Mouse (Mus musculus): Measurements from ENCODE around the gene Tmem201. TPM values are rescaled to one million over a fixed set of nuclear protein-coding genes. Genes with fewer than 3 reads are reported as not detected.

The Tmem201 gene
- total RNA-seq, 2 experiments from 2014 or later: 64.8 to 69.1 TPM

DNA sequence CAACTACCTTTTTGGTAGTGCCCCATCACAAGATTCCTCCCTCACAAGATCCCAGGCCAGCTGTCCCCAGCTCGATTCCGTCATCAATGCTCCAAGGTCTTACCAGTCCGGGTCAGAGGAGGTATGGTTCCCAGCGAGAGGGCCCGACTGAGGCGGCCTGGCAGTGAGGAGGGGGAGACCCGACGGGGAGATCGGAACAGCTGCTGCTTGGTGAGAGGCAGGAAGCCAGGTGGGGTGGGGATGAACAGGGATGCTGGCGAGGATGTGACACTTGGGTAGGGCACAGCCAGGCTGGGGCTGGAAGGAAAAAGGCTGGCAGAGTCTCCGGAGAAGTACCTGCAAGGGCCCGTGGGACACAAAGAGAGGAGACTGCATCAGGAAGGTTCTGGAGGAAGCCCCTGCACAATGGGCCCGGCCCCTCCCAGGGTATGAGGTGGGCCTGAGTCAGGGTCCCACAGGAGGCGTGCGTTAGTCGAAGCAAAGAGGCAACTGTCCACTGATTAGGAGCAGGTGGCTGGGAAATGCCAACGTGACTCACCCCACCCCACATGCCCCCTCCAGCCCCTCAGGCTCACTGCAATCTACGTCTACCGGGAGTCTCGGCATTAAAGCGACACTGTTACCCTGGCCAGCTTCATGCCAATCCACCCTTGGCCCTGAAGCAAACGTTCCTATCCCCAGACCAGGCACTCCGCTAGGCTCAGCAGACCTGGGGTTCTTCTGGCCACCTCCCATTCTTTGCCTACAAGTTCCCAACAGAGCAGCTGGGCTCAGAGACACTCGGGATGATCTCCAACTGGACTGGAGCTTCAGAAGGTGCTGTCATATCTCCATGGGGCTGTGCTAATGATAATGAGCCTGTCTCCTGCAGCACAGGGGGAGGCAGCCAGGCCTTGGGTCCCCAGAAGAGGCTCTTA is 15.5 kb downstream of the Tmem201 start:
- no peak for DNase-seq (ENCODE audit: low spot score in 2 of 2)

DNA sequence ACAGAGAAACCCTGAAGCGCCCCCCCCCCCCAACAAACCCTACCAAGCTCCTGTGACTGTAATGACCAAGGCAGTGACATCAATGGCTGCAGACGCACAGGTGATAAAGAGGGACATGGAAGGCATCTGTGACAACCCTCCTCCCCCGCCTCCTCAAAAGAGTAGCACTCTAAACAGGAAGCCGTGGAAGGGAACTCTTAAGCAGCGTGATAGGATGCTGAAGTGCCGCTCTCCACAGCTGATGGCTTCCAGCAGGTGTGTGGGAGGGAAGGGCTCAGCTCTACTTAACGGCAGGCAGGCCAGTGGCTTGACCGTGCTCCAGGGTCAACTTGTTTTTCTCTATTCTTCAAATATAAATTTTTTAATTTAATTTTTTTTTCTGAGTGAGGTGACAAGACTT is 16.7 kb downstream of the Tmem201 start:
- no peak for DNase-seq (ENCODE audit: low spot score in 2 of 2)

DNA sequence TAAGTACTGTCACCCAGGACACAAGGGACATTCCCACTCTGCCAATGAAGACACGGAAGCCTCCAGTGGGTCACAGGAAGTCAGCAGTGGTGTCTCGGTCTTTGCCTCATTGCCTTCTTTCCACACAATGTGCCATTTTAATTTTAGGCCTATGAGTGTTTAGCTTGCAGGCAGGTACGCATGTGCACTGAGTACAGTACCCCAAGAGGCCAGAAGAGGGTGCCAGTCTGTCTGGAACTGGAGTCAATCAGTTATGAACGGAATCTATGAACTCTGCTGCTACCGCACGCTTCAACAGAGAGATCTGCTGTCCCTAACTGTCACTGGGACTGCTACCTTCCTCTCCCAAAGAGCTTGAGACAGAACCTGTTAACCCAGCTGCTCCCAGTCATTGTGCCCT is 18.2 kb downstream of the Tmem201 start:
- DNase-seq (ENCODE audit: low spot score in 2 of 2): peak in 1 of 2 experiments; percentile 63

DNA sequence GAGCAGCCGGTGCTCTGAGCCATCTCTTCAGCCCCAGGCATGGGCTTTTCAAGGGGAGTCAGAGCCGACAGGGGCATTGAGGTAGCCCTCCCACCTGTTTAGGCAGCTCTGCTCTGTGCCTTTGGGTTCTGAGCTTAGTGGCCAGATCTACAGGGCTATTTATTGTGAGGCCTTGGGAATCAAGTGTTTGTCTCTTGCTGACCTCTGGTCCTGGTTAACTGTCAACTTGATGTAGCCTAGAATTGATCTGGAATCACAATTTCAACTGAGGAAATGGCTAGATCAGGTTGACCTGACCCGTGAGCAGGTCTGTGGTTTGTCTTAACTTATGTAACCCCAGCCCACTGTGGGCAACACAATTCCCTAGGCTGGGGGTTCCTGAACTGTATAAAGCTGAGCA is 23.3 kb downstream of the Tmem201 start:
- no peak for DNase-seq (ENCODE audit: low spot score in 2 of 2)

DNA sequence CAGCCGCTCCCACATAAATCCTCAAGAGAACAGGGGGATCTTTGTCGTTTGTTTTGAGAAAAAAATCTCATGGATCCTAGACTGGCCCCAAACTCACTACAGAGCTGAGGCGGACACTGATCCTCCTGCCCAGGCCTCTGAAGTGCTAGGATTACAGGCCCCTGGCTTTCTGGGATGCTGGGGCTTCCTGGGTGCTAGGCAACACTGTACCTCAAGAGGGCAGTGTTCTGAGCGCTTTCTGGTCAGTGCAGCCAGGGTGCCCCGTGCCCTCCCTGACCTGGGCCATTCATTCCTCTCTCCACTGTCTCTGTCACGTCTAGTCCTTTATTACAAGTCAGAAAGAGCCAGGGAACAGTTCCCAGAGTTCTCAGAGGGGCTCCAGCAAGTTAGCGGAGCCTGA is 25.9 kb downstream of the Tmem201 start:
- DNase-seq (ENCODE audit: low spot score in 2 of 2): no peak

DNA sequence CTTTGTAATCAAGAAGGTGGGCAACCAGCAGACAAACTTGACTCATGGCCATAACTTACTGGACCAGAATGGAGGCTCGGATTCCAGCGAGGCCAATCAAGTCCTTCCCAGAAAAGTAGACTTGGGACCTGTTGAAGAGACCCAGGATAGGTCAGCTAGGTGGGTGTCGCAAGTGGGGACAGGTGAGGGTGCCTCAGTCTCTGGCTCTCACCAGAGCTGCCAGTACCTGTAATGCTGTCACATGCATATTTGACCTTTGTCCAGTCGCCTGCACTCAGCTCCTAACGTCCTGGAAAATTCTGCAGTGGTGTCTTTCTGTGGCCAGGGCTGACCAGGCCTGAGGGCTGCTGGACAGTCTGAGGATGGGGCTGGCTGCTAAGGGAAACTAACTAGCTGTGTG is 26.4 kb downstream of the Tmem201 start:
- no peak for DNase-seq (ENCODE audit: low spot score in 2 of 2)

DNA sequence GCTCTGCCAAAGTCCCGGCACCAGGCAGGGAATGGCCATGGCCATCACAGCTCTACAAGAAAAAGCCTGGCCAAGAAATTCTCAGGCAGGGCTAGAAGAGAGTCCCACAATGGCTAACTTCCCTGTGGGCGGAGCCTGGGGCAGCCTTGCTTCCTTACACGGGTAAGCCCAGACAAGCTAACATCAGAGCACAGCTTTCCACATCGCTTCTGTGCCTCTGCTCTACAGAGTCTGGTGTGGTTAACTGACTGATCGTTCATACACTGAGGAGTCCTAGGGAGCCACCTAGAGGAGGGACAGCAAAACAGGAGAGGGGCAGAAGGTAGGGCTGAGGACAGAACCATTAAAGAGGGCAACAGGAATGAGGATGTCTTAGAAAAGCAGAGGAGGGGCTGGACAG is 27.3 kb downstream of the Tmem201 start:
- peak in 1 of 2 experiments; percentile 76 for DNase-seq (ENCODE audit: low spot score in 2 of 2)

DNA sequence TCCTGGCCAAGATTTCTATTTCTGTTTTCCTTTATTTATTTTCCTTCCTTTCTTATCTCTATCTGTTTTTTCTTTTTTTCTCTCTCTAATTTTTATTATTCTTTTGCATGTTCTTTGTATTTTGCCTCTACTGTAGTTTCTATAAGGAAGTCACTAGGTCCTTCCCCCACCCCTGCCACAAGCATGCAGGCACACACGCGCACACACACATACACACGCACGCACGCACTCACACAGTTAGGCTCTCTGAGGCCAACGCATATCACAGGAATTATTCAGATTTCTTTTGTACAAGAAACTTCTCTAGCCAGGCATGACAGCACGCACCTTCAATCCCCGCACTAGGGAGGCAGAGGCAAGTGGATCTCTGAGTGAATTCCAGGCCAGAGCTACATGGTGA is 31.9 kb downstream of the Tmem201 start:
- DNase-seq (ENCODE audit: low spot score in 2 of 2): no peak

DNA sequence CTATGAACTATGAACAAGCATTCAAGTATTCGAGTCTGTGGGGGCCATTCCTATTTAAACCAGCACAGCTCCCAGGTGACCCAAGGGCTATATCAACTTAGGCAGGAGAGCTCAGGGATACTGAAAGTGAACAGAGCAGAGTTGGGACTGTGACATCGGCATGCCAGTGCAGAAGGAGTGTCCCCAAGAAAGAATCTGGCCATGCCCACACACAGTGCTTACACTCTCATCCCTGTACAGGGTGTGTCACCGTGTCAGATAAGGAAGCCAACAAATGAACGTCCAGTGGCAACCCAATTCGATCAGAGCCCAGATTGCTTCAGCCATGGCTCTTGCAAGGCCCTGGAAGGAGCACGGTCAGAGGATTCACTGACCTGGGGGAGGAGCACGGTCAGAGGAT is 32.5 kb downstream of the Tmem201 start:
- DNase-seq (ENCODE audit: low spot score in 2 of 2): no peak

DNA sequence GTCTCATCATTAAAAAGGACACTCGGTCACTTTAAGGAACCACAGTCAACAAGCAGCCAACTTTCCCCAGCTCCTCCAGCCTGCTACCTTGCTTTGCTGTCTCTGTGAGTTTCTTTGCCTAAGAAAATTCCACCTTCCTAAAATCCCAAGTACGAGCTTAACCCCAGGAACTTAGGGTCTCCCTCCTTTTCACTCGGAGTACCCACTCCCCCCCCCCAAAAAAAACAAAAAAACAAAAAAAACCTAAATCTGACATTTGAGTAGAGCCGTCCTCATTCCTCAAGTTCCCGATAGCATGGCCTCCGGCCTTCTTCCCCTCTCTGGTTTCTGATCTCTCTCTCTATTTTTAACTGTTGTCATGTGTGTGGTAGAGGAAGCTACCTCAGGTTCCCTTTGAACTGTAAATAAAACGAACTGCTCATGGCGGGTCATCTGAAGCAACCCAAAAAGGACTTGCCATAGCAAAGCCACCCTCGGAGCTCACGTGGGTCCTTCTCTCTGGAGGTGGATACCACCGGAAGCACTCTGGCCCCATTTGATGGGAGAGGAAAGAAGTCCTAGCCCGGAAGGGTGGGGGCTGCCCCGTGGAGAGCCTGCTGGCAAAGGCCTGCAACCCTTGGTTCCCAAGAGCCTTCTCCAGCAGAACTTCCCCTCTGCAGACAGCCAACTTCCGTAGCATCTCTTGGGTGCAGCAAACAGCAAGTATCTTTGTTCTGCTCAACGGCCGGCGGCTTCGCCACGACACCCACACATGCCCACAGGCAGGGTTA is 35.4 kb downstream of the Tmem201 start, which contains the start of gene Pik3cd:
Pik3cd (minus strand) TSS at position 362 of the 770 bp plus-strand sequence.
- DNase-seq (ENCODE audit: low spot score in 2 of 2): no peak

DNA sequence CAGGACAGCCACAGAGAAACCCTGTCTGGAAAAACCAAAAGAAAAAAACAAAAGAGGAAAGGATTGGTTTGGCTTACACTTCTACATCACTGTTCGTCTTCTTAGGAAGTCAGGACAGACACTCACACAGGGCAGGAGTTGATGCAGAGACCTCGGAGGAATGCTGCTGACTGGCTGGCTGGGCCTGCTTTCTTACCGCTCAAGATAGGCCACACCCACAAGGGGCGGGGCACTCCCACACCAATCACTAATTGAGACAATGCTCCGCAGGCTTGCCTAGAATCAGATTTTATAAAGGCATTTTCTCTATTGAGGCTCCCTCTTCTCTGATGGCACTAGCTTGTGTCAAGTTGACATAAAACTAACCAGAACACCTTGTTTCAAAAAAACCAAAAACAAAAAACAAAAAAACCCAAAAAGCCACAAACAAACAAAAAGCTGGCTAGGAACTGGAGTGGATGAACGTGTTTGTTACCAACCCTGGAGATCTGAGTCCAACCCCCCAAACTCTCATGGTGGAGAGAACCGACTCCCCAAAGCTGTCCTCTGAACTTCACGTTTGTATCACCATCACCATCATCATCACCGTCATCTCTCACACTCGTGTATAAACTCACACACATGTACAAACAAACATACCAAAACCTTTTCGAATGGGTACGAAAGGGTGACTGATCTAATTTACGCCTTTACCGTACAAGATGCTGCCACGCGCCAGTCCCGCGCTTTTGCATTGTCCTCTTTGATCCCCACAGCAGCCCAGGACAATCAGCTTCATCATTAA is 36.2 kb downstream of the Tmem201 start:
- DNase-seq (ENCODE audit: low spot score in 2 of 2): no peak

DNA sequence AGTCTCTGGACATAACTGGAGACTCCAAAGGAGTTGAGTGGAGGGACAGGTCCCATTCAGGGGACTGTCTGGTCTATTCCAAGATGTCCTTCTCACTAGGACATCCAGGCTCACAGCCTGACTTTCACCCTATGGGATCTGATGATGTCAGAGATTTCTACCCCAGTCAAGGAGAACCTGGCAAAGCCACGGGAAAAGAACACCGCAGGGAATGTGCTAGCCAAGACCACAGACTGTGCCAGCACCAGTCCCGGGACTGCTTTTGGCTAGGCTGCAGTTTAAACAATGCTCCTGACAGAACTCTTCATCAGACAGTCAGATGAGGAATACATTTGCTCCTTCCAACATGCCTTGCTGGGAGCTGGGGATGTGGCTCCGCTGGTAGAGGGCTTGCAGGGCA is 37.9 kb downstream of the Tmem201 start:
- no peak for DNase-seq (ENCODE audit: low spot score in 2 of 2)

DNA sequence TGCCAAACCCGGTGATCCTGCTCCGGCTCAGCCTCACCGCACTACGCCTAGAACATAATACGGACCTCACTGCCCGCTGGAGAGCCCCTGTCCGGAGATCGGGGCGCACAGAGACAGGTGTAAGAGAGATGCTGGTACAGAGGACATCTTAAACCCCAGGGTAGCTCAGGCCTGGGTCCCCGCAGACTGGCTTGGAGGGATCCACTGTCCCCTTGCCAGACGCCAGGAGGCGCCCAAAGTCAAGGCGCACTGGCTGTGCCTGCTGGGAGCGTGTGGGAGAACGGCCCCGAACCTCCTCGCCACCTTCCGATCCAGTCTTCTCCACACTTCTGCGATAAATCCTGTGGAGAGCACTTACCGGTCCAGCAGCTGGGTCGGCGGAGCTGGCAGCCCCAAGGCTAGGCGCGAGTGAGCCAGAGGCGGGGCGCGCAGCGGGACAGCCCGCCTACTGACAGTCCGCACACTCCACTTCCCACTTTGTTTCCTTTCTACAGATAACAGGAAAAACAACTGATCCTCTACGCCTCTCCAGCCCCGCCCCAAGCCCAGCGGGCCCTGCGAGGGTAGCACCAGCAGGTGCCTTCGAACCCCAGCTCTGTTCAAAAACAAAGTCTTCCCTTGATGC is 39.5 kb downstream of the Tmem201 start:
- DNase-seq (ENCODE audit: low spot score in 2 of 2): no peak

DNA sequence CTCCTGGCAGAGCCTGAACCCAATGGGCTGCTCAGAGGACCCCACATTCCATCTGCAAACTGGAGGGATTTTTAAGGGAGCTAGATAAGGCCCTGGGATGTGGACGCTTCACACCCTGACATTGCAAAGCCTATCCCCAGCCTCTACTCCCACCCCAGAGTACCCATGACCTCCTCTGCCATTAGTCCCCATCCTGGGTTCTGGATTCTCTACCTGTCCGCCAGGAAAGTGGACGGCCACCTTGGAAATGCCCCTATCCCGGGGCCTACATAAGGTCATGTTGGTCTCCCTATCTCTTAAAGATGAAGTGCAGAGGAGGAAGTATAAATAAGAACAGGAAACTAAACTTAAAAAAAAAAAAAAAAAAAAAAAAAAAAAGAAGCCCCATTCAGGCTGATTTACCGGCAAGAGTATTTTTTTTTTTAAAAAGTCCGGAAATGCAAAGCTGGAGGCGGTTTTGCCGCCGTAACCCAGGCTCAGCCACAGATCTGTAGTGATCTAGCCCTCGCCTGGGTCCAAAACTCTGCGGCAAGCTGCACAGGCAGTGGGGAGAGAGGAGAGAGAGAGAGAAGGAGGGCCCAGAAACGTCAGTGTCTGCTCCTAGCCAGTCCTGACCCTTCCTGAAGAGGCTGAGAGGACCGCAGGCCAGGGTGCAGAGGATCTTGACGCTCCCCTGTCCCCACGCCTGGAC is 40.2 kb downstream of the Tmem201 start:
- DNase-seq (ENCODE audit: low spot score in 2 of 2): no peak

DNA sequence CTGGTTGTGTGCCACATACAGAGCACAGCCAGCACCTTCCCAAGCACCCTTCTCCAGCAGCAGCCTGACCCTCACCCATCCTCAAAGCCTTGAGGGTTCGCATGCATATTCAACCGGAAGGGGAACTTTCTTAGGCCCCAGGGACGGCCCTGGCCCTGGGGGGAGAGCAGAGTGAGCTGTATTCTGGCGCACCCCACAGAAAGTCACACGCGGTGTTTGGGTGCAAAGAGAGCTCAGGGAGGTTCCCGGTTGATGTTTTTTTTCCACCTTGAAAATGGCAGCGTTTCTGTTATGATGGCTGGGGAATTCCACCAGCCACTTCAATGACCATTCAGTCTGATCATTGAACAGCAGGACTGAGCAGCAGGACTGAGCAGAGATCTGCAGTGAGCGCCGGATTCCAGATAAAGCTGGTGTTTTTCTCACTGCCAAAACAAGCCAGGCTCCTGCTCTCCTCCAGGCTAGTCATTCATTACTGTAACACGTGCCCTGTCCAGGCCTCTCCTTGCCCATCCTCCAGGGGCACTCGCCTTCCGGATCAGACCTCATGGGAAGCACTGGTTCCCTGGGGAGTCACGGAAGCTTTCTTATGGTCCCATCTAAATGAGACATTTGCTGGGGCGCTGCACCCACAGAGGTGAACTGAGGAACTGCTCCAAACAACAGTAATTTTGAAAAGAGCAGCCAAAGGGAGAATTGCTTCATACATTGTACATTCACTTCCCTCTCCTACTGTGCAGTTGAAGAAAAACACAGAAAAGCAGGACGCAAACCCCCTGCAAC is 41.5 kb downstream of the Tmem201 start:
- no peak for DNase-seq (ENCODE audit: low spot score in 2 of 2)

DNA sequence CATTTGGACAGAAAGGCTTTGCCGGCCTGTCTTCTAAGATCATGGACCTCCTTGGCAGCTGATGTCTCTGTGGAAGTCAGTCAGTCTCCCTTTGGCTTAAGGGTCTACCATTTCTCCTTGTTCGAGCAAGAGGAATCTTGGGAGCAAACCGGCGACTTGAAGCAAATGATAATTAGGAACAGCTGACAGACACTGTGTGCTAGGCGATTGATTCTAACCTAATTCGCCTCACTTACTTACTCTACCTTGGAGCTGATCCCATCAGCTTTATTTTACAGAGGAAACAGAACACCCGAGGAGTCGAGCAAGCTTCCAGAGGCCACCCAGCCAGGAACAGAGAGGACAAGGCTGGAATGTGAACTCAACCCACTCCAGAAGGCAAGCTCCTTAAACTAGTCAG is 46.5 kb downstream of the Tmem201 start:
- DNase-seq (ENCODE audit: low spot score in 2 of 2): no peak

DNA sequence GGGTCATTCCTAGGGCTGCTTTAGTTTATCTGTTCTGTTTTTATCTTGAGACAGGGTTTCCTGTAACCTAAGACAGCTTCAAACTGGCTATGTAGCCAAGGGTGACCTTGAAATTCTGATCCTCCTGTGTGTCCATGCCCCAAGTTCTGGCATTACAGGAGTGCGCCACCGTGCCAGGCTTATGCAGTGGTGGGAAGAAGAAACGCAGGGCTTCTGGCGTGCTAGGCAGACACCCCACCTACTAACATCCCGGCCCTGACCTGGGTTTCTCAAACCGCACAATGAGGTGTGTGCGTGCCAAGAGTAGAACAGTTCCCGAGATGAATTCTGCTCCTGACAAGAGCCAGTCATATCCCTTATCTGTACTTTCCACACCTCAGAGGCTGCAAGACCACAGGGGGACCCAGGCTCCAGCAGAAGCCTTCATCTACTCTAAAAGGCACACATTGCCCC is 47.0 kb downstream of the Tmem201 start:
- no peak for DNase-seq (ENCODE audit: low spot score in 2 of 2)

DNA sequence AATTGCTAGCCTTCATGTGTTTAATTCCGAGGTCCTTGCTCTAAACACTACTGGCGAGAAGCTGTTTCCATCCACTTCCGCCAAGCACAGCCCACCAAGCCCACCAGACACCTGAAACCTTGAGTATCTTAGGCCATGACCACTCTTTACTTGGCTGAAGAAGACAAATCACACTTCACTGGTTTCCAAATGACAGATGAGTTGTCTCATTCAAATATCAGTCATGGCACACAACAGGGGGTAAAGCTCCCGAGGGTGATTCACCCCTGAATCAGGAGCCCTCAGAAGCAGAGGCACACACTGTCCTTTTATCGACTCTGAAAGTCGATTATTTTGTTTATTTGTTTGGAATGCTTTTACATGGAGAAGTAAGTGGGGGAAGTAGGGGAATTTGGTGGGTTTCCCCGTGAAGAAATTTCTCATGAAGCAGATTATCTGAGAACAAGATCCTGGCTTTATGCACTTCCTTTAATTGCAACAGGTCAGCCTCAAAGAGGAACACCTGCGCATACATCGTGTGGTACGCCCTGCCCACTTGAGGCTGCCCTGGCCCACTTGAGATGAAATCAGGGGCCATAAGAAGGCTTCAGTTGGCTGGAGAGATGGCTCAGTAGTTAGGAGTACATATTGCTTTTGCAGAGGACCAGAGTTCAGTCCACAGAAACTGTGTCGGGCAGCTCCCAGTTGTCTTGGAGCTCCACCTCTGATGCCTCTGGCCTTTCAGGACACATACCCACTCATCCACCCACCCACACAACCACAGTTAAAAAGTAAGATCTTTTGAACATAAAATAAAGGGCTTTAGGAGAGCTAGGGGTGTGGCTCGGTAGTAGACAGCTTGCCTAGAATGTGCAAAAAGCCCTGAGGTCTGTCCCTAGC is 47.8 kb downstream of the Tmem201 start:
- DNase-seq (ENCODE audit: low spot score in 2 of 2): no peak

DNA sequence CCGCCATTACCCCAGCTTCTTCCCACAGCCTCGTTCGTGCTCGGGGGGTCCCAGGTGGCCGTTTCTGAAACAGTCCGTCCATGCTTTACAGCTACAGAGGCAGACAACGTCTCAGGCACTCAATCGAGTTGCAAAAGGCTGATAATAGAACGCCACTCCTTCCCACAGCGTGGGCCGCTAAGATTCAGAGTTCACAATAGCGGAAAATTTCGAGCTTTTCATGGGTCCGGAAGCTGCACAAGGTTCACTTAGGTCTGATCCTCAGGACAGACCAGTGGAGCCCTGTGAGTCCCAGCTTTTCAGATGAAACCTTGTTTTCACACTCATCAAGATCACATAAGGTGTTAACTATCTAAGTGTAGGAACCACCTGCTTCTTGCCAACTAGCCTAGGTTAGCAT is 49.0 kb downstream of the Tmem201 start:
- no peak for DNase-seq (ENCODE audit: low spot score in 2 of 2)

All from layer of hippocampus, postnatal 14 days (tissue).